Mouse (Mus musculus) lung, postnatal 0 days (tissue): ENCODE data around the gene Gm9821.

Experiments used
- CTCF ChIP-seq: IDR thresholded peaks from 2 replicates; pipeline ENCODE4 v1.5.1; 2016; ENCODE audit warnings: antibody characterized with exemption, mild to moderate bottlenecking
- EP300 ChIP-seq: IDR thresholded peaks from 2 replicates; pipeline ENCODE4 v1.6.1; 2016; ENCODE audit warnings: antibody characterized with exemption, mild to moderate bottlenecking, control low read depth

GRCm38 (mm10) chr2:91962864-91963401 is 17.4 kb downstream of the Gm9821 start:
- TF ChIP-seq CTCF (no peak), EP300 (no peak)
